Mouse (Mus musculus): ENCODE data around the gene Vav3.
"Not testable (repeated sequence)": the region's sequence is repeated elsewhere in the genome, so short reads cannot be mapped to it uniquely, and the experiment has no call there.

The Vav3 gene

DNA sequence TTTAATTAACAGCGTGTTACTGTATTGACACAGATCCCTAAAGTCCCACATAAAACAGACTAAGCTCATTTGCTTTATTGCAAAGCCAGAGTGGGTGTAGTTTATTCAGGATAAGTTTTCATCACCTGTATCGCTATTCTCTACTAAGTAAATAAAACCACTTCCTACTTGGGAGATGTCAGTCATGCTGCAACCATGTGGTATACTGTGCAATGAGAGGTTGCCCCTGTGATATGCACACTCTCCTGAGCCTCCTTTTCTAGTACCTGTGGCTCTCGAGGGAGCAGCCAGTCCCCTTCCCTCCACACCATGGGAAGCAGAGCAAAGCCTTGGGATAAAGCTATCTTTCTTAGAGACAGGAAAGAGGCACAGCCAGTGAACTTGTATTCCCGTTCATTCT lies 106.5 kb downstream of the Vav3 start:
- no peak for DNase-seq

DNA sequence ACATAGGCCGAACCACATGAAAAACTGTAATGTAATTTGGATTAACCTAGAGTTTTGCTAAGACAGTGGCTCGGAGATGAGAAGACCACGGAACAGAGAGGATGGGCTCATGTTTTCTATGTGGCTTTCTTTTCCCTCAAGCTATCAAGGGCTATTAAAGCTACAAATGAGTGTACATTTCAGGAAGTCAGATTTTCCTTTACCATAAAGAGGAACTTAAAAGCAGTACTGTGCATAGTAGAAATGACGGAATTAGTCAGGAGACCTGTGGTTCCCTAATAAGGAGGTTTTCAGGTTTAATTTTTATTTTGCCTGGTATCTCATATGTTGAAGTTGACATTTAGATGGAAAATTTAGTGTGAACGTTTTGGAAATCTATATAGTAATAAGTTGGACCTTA lies 107.8 kb downstream of the Vav3 start:
- not testable (repeated sequence) for DNase-seq

DNA sequence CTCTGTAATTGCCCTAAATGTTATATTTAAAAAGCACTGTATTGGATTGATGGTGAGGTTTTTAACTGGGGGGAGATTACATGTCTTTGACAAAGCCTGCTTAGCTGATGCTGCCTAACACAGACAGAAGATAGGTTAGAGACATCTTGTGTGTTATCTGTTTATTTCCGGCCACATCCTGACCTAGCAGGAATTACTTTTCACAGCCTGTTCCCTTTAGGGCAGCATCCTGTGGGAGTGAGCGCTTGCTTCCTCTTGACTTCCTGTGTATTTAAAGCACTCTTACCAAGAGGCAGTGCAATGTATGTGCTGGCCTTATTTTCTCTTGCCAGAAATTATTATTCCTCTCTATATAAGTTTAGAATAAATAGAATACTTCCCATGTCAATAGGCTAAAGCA lies 111.5 kb downstream of the Vav3 start:
- no peak for DNase-seq

- no peak for DNase-seq
Observed at GRCm38 (mm10) chr3:109454633-109455032, 114.2 kb downstream of the Vav3 start.

DNA sequence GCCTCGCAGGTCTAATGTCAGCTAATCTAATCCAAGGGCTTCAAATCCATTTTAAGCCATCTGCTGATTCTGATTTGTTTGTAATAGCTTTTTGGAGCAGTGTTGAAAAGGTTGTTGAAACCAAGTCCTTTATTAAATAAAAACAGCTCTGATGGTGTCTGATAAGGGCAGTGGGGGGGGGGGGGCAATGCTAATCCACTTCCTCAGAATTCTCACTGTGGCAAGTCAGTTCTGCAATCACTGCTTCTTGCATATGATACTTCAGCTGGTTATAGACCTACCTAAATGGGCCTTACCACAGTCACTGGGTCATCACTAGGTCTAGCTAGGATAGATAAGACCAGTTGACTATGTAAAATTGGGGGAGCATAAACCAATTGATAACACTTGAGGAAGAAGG lies 115.9 kb downstream of the Vav3 start:
- DNase-seq, result no peak

DNA sequence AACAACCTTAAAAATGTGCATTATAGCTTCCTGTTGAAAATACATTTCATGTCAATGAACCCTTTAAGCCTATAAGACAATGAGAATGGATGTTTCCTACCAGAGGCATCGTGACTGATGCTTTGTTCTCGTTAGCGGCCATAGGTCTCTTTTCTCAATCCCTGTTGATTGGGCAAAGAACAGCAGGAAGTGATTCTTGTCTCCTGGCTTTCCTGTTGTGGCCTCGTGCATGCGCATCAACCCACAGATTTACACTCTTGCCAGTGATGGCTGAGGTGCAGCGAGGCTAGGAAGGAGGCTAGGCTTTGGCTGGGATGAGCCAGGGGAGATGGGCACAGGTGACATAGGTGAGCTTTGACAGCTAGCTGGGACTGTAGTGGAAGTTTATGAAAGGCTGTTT lies 123.2 kb downstream of the Vav3 start:
- no peak for DNase-seq

DNA sequence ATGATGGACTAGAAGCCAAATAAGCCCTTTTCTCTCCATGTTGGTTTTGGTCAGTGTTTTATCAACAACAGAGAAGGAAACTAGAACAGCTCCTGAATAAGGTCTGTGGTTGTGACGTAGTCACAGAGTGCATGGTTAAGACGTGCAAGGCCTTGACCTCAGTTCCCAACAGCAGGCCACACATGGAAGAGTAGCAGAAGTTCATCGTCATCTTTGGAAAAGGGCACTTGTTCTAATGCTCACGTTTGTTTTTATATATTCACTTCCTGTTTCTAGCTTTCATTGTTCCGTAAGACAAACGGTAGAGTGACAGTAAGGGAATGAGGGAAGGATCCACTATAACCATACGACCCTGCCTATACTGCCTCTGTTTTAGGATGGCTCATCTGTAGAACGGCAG lies 124.1 kb downstream of the Vav3 start:
- DNase-seq, result no peak

GRCm38 (mm10) chr3:109466541-109466940 lies 126.1 kb downstream of the Vav3 start:
- no peak for DNase-seq

DNA sequence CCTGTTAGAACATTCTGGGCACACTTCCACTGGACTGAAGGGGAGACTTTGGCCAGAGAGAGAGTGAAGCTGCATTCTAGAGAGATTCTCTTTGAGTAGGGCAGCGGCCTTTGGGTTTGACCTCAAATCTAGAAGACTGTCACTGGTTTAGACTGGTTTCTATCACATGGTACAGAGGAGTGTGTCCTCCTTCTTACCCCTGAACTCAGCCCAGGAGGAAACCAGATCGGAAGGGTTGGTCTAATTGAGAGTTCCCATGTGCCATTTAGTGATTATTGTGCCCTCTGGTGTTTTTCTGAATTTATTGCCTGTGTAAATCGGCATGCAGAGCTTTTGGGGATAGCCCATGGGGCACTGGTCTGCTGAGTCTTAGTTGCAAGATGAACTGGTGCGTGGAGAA lies 126.8 kb downstream of the Vav3 start:
- no peak for DNase-seq

DNA sequence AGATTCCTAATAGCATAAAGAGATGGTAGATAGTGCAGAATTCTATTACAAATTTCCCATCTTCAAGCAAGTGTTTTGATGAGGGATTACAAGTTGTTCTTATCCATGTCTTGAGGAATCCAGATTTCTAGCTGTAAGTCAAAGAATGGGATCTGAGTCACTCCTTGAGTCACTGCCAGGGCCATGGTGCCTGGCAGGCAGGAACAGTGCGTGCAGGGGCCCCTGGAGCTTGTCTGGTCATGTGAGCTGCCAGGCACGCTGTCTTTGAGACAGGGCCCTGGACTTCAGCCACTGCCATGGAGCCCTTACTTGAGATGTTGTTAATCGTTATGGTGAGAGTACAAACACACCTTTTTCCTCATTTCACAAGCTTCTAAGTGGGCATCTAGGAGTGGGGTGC lies 129.0 kb downstream of the Vav3 start:
- no peak for DNase-seq

GRCm38 (mm10) chr3:109470651-109471255 lies 130.3 kb downstream of the Vav3 start:
- no peak for DNase-seq

GRCm38 (mm10) chr3:109476521-109476920 lies 136.1 kb downstream of the Vav3 start:
- no peak for DNase-seq

GRCm38 (mm10) chr3:109478297-109478696 lies 137.8 kb downstream of the Vav3 start:
- no peak for DNase-seq

GRCm38 (mm10) chr3:109480625-109481024 lies 140.2 kb downstream of the Vav3 start:
- no peak for DNase-seq

DNA sequence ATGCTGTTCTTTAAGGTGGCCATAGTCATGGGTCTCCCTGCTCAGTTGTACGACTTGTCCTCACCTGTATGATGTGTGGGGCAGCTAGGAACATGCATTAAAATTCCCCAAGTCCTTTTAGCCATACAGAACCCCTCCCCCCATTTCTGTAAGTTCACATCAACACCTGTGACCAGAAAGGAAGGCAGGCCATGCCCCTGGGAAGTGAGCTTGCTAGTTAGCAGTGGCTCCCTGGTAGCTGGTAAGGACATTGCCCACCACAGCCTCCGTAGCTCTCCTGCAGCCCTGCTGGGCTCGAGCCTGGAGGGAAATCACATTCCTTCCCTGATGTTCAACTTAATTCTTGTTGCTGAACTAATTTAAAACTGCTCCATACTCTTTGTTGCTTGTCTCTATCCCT lies 146.3 kb downstream of the Vav3 start:
- no peak for DNase-seq

GRCm38 (mm10) chr3:109487823-109488222 lies 147.4 kb downstream of the Vav3 start:
- no peak for DNase-seq

DNA sequence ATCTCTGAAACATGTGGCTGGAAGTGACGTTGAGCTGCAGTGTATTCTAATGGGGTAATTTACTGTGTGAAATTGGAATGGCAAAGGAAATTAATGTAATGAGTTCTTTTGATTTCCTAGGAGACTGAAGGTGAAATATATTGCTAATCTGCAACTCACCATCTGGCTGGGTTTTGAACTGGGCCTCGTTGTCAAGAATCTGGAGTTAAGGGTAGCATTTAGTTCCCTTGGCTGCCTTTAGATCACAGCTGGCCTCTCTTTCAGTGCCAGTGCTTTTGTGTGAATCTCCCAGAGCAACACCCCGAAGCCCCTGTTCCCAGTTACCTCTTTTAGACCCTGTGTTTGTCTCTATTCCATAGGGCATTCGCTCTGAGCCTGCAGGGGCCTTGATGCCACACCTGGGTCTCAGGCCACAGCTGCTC lies 148.3 kb downstream of the Vav3 start:
- no peak for DNase-seq

DNA sequence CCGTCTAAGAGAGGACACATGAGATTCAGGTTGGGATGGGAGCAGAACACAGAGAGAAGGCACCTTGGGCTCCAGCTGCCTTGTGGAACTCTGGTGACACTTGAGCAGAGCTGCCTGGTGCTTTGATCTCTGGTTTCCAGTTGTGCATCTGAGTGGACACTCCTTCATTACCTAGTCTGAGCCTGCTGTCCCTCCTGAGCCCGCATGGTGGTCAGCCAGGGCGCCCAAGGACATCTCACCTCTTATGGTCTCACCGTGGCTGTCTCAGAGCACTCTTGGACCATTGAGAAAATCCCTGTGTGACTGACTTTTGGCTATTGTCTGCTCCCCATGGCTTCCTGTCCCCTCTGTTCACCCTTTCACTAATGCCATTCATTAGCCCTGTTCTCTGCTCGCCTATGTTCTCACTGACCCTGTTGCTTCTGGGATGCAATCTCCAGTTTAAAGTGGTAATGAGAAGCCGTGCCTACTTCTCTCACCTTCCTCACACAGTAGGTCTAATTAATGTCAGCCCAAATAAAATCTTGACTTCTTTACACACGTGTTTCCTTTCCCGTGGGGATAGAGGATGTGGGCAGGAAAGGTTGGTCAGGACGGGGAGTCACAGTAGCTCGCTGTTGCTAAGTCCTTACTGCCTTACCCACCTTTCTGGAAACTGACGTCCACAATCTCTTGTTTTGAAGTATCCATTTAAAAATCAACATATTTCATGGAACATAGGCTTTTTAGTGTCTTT lies 150.3 kb downstream of the Vav3 start:
- DNase-seq, result no peak

DNA sequence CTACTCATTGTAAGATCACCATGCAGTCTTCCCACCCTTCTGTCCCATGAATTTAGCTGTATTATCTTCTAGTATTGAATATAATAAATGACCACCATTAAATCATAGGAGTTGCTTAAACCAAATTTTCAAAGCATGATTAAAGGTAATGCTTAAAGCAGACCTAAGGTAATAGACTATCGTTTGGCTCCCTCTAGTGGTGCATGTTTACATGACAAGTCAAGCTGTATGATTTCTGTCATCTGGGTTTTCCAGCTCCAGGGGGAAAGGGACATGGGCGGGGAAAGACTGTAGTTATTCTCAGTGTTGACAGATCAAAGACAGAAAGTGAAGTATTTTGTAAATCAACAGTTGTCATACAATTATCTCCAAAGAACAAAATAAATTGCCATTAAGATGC lies 151.1 kb downstream of the Vav3 start:
- DNase-seq, result peak in 1 of 2 experiments; percentile 51

GRCm38 (mm10) chr3:109496461-109496860 lies 156.0 kb downstream of the Vav3 start:
- DNase-seq, result no peak

DNA sequence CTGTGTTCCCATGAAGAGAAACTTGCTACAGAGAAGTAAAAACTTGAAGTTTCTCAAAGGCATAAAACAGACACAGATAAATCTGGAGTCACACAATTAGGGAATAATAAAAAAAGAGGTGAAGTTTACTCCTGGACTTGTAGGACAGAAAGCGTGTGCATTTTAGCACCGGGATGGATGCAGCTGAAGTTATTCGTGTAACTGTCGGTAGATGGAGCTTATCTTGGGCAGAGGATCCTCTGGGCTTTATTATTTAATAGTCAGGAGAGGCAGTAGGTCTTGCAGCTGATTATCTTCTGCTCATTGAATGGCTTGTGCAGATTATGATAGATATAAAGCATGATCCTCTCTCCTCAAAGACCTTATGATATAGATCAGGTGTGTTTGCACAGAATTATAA lies 156.6 kb downstream of the Vav3 start:
- no peak for DNase-seq

DNA sequence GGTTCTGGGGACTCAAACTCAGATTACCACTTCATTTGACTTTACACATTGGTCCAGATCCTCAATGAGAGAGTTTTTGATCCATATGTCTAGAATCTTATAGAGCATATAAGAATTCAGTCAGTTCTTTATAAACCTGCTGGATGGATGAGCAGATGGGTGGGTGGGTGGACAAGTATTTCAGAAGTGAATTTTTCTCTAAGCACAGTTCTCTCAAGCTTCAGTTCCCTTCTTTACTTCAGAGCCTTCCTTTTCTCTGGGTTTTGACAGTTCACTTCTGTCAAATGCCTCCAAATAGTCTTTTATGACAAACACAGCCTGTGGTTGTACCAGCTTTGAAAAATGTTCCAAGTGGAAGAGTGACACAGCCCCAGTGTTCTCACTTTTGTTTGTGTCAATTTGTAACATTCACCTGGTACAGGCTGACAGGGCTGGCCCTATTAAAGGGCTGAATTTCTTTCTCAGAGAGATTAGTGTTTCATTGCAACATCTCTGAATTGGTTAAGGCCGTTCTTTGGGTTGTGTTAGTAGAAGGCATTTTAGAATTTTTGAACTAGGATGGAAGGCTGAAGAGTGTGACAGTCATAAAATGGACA lies 159.5 kb downstream of the Vav3 start:
- no peak for DNase-seq

GRCm38 (mm10) chr3:109509784-109510183 lies 169.3 kb downstream of the Vav3 start:
- DNase-seq, result no peak

GRCm38 (mm10) chr3:109511849-109512248 lies 171.4 kb downstream of the Vav3 start:
- DNase-seq, result no peak

All from spleen, adult 18-20 months (tissue).